Mouse (Mus musculus) heart, postnatal 0 days (tissue): ENCODE results near the gene Rnf20. TPM values are rescaled to one million over a fixed set of nuclear protein-coding genes. Genes with fewer than 3 reads are reported as not detected.

Experiments used
- ATAC-seq: fragments of 200-750 bp; cut with Nextera tagmentation; 2 replicates; pipeline ENCODE4 v1.8.0; 2017; ENCODE audit warnings: low read depth, moderate number of reproducible peaks, moderate library complexity; ENCODE audit not compliant: insufficient read depth
- DNase-seq: peaks from one replicate; pipeline ENCODE4 v3.0.0-alpha.2; 2016; ENCODE audit warnings: low spot score
- H3K27ac ChIP-seq: fragments of 300-500 bp; sonication (generic); 2 replicates; pipeline ENCODE4 v1.5.1; 2014; ENCODE audit warnings: low read depth, mild to moderate bottlenecking
- H3K27me3 ChIP-seq: fragments of 300-500 bp; sonication (generic); 2 replicates; pipeline ENCODE4 v1.6.1; 2014; ENCODE audit warnings: low read length, mixed read lengths; ENCODE audit not compliant: control insufficient read depth, insufficient read depth
- H3K36me3 ChIP-seq: fragments of 300-500 bp; sonication (generic); replicated peaks from 2 replicates; pipeline ENCODE4 v1.6.1; 2014; ENCODE audit warnings: low read length, mixed read lengths; ENCODE audit not compliant: control insufficient read depth, insufficient read depth
- H3K4me1 ChIP-seq: fragments of 300-500 bp; sonication (generic); 2 replicates; pipeline ENCODE4 v1.6.1; 2014; ENCODE audit warnings: antibody characterized with exemption; ENCODE audit not compliant: control insufficient read depth, insufficient read depth
- H3K4me2 ChIP-seq: fragments of 300-500 bp; sonication (generic); 2 replicates; pipeline ENCODE4 v1.6.1; 2014; ENCODE audit warnings: low read depth, mild to moderate bottlenecking, low read length, moderate library complexity
- H3K4me3 ChIP-seq: fragments of 300-500 bp; sonication (generic); 2 replicates; pipeline ENCODE4 v1.5.1; 2014; ENCODE audit warnings: low read depth, low read length
- H3K9ac ChIP-seq: fragments of 300-500 bp; sonication (generic); replicated peaks from 2 replicates; pipeline ENCODE4 v1.6.1; 2014; ENCODE audit warnings: low read depth, low read length, mixed read lengths
- H3K9me3 ChIP-seq: fragments of 300-500 bp; sonication (generic); replicated peaks from 2 replicates; pipeline ENCODE4 v1.6.1; 2016; ENCODE audit warnings: low read length; ENCODE audit not compliant: control insufficient read depth
- CTCF ChIP-seq: IDR thresholded peaks from 2 replicates; pipeline ENCODE4 v1.5.1; 2016; ENCODE audit warnings: antibody characterized with exemption, control low read depth, low read depth
- EP300 ChIP-seq: IDR thresholded peaks from 2 replicates; pipeline ENCODE4 v1.6.1; 2016; ENCODE audit warnings: antibody characterized with exemption, low read depth
- WGBS: fragments of 180-500 bp; shearing (Covaris S2); extraction: QIAGEN DNeasy Blood & Tissue Kit; methylation state at CpG from one replicate; pipeline ENCODE4 v1.1.7; 2014; 5-methylcytosine and 5-hydroxymethylcytosine counted together
- polyA plus RNA-seq: library from polyadenylated mRNA; unstranded; fragments of >200 nt; fragmentation: Nextera tagmentation; extraction: Ambion mirVana; gene quantifications from 2 replicates; pipeline ENCODE4 v1.2.1, GENCODE M21; 2015
- total RNA-seq: library from RNA; depleted of rRNA; stranded (reverse); fragments of >200 nt; gene quantifications from 2 replicates; pipeline ENCODE4 v1.2.3, GENCODE M21; 2014; ENCODE audit warnings: low replicate concordance

The Rnf20 gene
- total and polyA plus RNA-seq, 2 experiments from 2014 or later, result 18.8 to 26.5 TPM

DNA sequence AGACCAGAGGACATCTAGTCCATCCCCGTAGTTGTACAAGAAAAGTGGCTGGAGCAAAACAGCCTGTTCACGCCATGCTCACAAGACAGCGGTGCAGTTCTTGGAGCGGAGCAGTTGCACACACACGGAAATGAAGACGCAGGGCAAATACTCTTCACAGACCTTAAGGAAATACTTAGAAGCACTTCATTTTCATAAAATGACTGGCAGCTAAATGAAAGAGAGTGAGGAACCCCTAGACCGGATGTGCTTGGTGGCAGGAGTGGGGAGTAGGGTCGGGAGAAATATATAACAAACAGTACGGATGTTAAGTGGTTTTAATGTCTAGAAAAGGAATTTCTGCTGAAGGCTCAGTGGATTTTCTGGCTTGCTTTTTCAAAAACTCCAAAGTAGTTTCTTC is 29.9 kb downstream of the Rnf20 start:
- no peaks in the 10 kb centered on the region for H3K9me3 ChIP-seq
- ATAC-seq, result no peak
- H3K36me3 ChIP-seq, result peaks cover 39% of the 10 kb centered on the region
- no peak overlapping the region for H3K9ac ChIP-seq
- 92% methylated on average over 9 of the region's 9 CpGs for WGBS
- no peaks in the 10 kb centered on the region for H3K27me3 ChIP-seq
- TF ChIP-seq CTCF (no peak), EP300 (no peak)
- H3K4me2 ChIP-seq, result no peak overlapping the region
- H3K4me1 ChIP-seq, result no peaks in the 10 kb centered on the region
- H3K4me3 ChIP-seq, result no peak overlapping the region
- H3K27ac ChIP-seq, result no peak overlapping the region
- DNase-seq, result no peak

GRCm38 (mm10) chr4:49662231-49662630 is 30.4 kb downstream of the Rnf20 start:
- H3K9ac ChIP-seq, result no peak overlapping the region
- no peak overlapping the region for H3K4me2 ChIP-seq
- no peaks in the 10 kb centered on the region for H3K4me1 ChIP-seq
- H3K9me3 ChIP-seq, result no peaks in the 10 kb centered on the region
- DNase-seq (no peak), ATAC-seq (no peak)
- H3K4me3 ChIP-seq, result no peak overlapping the region
- H3K27ac ChIP-seq, result no peak overlapping the region
- no peaks in the 10 kb centered on the region for H3K27me3 ChIP-seq
- TF ChIP-seq CTCF, result no peak
- no peak for TF ChIP-seq EP300
- H3K36me3 ChIP-seq, result peaks cover 33% of the 10 kb centered on the region
- 80% methylated on average over 4 of the region's 4 CpGs for WGBS

DNA sequence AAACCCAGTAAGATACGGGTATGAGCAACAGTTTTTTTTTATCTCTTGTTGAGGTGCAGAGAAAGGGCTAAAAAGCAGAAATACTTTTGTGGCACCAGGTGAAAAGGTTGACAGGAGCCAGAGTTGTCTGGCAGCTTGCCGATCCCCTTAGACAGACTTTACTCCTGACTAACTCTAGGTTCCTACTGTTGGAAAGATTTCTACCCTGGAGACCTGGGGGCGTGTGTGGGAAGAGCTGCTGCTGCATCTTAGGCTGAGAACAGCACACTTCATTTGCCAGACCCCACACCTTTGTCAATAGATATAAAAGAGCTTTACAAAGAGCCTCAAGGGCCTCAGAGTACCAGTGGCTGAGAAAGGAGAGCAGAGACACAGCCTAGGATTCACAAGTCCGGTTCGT is 33.0 kb downstream of the Rnf20 start:
- WGBS, result 51% methylated on average over 5 of the region's 5 CpGs
- Histone ChIP-seq H3K4me2 (no peak overlapping the region), H3K4me3 (no peak overlapping the region), H3K9me3 (no peaks in the 10 kb centered on the region), H3K36me3 (peaks cover 24% of the 10 kb centered on the region), H3K4me1 (no peaks in the 10 kb centered on the region), H3K27me3 (no peaks in the 10 kb centered on the region), H3K27ac (no peak overlapping the region), H3K9ac (no peak overlapping the region)
- TF ChIP-seq CTCF (no peak), EP300 (no peak)
- DNase-seq, result no peak
- ATAC-seq, result no peak

GRCm38 (mm10) chr4:49676071-49676470 is 44.3 kb downstream of the Rnf20 start:
- no peaks in the 10 kb centered on the region for H3K36me3 ChIP-seq
- DNase-seq (no peak), ATAC-seq (no peak)
- H3K4me1 ChIP-seq, result 0 out of 2 replicates have a peak, but pooled peaks cover 3% of the 10 kb centered on the region
- 58% methylated on average over 6 of the region's 6 CpGs for WGBS
- no peak overlapping the region for H3K4me2 ChIP-seq
- no peak overlapping the region for H3K27ac ChIP-seq
- no peaks in the 10 kb centered on the region for H3K9me3 ChIP-seq
- H3K27me3 ChIP-seq, result no peaks in the 10 kb centered on the region
- no peak overlapping the region for H3K9ac ChIP-seq
- TF ChIP-seq EP300, result no peak
- TF ChIP-seq CTCF, result no peak
- no peak overlapping the region for H3K4me3 ChIP-seq

GRCm38 (mm10) chr4:49676790-49677189 is 45.0 kb downstream of the Rnf20 start:
- Histone ChIP-seq H3K9me3 (no peaks in the 10 kb centered on the region), H3K27ac (no peak overlapping the region), H3K9ac (no peak overlapping the region), H3K4me3 (no peak overlapping the region), H3K27me3 (no peaks in the 10 kb centered on the region), H3K4me2 (no peak overlapping the region), H3K4me1 (0 out of 2 replicates have a peak, but pooled peaks cover 3% of the 10 kb centered on the region), H3K36me3 (no peaks in the 10 kb centered on the region)
- WGBS, result 71% methylated on average over 7 of the region's 7 CpGs
- no peak for ATAC-seq
- no peak for DNase-seq
- TF ChIP-seq EP300 (no peak), CTCF (no peak)

- Histone ChIP-seq H3K27ac (no peak overlapping the region), H3K4me3 (no peak overlapping the region), H3K4me1 (0 out of 2 replicates have a peak, but pooled peaks cover 3% of the 10 kb centered on the region), H3K4me2 (no peak overlapping the region), H3K9ac (no peak overlapping the region), H3K27me3 (no peaks in the 10 kb centered on the region), H3K36me3 (no peaks in the 10 kb centered on the region), H3K9me3 (no peaks in the 10 kb centered on the region)
- no peak for DNase-seq
- 81% methylated on average over 11 of the region's 11 CpGs for WGBS
- no peak for ATAC-seq
- TF ChIP-seq CTCF, result no peak
- TF ChIP-seq EP300, result no peak
Measured at GRCm38 (mm10) chr4:49680171-49680875, 48.5 kb downstream of the Rnf20 start.
